Mouse (Mus musculus): ENCODE data around the gene H2afx. TPM values are rescaled to one million over a fixed set of nuclear protein-coding genes. Genes with fewer than 3 reads are reported as not detected.

H2afx gene
- total RNA-seq, 4 experiments from 2014 or later = 45.6 to 48.7 (median 47.8) TPM

DNA sequence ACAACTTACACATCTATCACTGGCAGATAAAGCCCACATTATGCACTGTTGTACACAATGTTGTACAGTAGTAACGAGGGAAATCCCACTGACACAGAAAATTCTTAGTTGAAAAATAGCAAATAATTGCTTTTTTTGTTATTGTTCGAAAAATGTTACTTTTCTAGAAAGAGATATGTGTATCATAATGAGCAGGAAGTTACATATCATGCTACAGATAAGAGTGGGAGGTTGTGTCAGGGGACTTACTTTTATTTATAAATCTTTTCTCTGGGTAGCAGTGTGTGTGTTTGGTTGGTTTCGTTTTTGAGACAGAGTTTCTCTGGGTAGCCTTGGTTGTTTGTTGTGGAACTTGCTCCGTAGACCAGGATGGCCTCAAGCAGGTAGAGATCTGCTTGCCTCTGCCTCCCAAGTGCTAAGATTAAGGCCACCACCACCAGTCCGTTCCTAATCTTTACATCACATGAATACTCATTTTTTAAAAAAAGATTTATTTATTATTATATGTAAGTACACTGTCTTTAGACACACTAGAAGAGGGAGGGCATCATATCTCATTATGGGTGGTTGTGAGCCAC lies 43.7 kb downstream of the H2afx start:
- no peak for DNase-seq (ENCODE audit: low spot score in 2 of 2)

DNA sequence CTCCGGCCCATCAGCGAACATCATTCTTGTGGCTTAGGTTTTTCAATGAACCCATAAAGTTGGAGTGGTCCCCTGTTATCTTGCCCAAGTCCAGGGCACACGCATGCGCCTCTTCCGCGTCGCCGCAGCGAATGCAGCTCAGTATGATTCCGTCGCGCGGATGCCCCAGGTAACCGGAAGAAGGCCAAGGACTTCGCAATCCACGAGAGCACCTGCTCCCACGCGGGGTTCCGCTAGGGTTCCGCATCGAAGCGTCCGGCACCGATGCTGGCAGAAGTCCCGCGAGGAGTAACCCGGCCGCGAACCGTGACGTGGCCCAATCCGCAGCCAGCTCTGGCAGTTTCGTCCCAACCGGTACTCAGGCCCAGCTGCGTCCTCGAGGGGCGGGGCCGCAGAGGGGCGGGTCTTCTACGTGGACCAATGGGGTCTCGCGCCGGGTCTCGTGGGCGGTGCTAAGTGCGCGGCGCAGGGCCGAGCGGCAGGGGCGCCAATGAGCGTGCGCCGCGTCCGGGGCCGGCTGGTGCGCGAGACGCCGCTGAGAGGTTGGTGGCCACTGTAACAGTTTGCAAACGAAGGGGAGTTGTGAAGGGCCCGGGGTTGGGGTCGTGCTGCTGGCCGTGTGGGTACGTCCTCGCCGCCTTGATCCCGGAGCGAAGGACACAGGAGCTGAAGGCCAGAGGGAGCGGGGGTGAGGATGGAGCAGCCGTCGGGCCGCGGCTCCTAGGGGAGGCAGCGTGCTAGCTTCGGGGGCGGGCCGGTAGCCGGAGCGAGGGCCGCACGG lies 44.8 kb downstream of the H2afx start, which contains the start of gene Hyou1:
Hyou1 (plus strand) TSS at position 437 of the 781 bp plus-strand sequence.
- DNase-seq (ENCODE audit: low spot score in 2 of 2) = peak; percentile 98

DNA sequence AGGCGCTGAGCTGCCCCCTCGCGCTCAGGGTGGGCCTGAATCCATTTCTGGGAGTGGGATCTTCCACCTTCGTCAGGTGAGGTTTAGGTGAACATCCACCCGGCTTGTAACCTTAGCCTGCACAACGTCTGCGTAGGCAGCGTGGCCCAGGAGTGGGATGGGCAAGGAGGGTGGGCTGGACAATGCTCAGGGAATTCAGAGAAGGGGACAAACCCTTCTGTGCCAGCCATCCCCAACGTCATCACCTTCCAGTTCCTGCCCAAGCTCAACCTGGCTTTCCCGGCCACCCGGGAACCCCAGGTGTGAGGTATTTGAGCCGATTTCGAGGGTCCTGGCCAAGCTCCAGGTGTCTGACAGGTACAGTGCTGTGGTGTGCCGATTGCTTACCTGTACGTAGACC lies 45.4 kb downstream of the H2afx start:
- peak in 1 of 2 experiments; percentile 33 for DNase-seq (ENCODE audit: low spot score in 2 of 2)

DNA sequence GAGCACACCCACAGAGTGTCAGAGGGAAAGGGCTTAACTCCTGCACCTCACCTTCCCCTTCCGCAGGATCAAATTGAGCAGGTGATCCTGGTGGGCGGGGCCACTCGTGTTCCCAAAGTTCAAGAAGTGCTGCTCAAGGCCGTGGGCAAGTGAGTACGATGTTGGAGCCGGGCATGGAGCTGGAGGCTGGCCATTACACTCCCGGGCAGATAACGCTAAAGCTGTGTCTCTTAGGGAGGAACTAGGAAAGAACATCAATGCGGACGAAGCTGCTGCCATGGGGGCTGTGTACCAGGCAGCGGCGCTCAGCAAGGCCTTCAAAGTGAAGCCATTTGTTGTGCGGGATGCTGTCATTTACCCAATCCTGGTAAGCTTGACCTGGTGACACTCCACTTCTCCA lies 50.1 kb downstream of the H2afx start:
- no peak for DNase-seq (ENCODE audit: low spot score in 2 of 2)

Small RNA genes lying within 50 kb of the gene (microRNA-seq; reads per million reads assigned to microRNA genes)
- 0 reads per million in 2 experiments for gene Gm44335

Other genes starting within 250 kb of the H2afx start
- 1 to 10 TPM in 2 of 4 experiments, under 1 TPM in 2; 0.30 to 3.6 (median 0.95) TPM for gene Mfrp, start 233.0 kb upstream of the H2afx start, total RNA-seq (2022)
- 10 to 100 TPM; 24.1 to 32.7 (median 26.3) TPM for gene C1qtnf5, start 227.4 kb upstream of the H2afx start, total RNA-seq (2022)
- gene Gm49380, start 221.2 kb upstream of the H2afx start, total RNA-seq (2022) = under 1 TPM in 2 of 4 experiments, not detected in 2; 0.67 to 0.78 TPM
- 10 to 100 TPM; 26.9 to 33.4 (median 30.6) TPM for gene Rnf26, start 221.2 kb upstream of the H2afx start, total RNA-seq (2022)
- 10 to 100 TPM; 12.0 to 15.2 (median 13.9) TPM for gene Mcam, start 200.2 kb upstream of the H2afx start, total RNA-seq (2022)
- 10 to 100 TPM; 48.8 to 55.0 (median 52.5) TPM for gene Cbl, start 100.6 kb upstream of the H2afx start, total RNA-seq (2022)
- gene Ccdc153, start 94.0 kb upstream of the H2afx start, total RNA-seq (2022) = 1 to 10 TPM; 1.6 to 3.9 (median 3.4) TPM
- under 1 TPM; 0.38 to 0.76 (median 0.67) TPM for gene Pdzd3, start 83.2 kb upstream of the H2afx start, total RNA-seq (2022)
- gene Nlrx1, start 66.1 kb upstream of the H2afx start, total RNA-seq (2022) = 10 to 100 TPM; 10.6 to 13.8 (median 11.8) TPM
- gene Abcg4, start 46.1 kb upstream of the H2afx start, total RNA-seq (2022) = 10 to 100 TPM; 57.0 to 65.5 (median 58.8) TPM
- gene Hinfp, start 29.0 kb upstream of the H2afx start, total RNA-seq (2022) = 10 to 100 TPM; 30.2 to 34.9 (median 33.3) TPM
- gene C2cd2l, start 14.4 kb upstream of the H2afx start, total RNA-seq (2022) = 100 to 1,000 TPM; 201 to 282 (median 245) TPM
- gene Dpagt1, start 8.7 kb upstream of the H2afx start, total RNA-seq (2022) = 10 to 100 TPM; 15.2 to 16.9 (median 16.5) TPM
- gene Hmbs, start 9.5 kb downstream of the H2afx start, total RNA-seq (2022) = 10 to 100 TPM; 19.4 to 21.5 (median 20.4) TPM
- 10 to 100 TPM; 61.9 to 66.7 (median 63.5) TPM for gene Vps11, start 27.0 kb downstream of the H2afx start, total RNA-seq (2022)
- 100 to 1,000 TPM; 106 to 115 (median 112) TPM for gene Hyou1, start 44.8 kb downstream of the H2afx start, total RNA-seq (2022)
- 10 to 100 TPM; 30.5 to 34.1 (median 31.8) TPM for gene Slc37a4, start 62.2 kb downstream of the H2afx start, total RNA-seq (2022)
- gene Rps25, start 72.4 kb downstream of the H2afx start, total RNA-seq (2022) = 100 to 1,000 TPM; 768 to 851 (median 802) TPM
- 10 to 100 TPM; 67.4 to 74.5 (median 72.5) TPM for gene Trappc4, start 72.9 kb downstream of the H2afx start, total RNA-seq (2022)
- 10 to 100 TPM; 17.6 to 25.7 (median 18.8) TPM for gene Ccdc84, start 83.9 kb downstream of the H2afx start, total RNA-seq (2022)
- gene Foxr1, start 106.4 kb downstream of the H2afx start, total RNA-seq (2022) = not detected
- not detected for gene Upk2, start 120.3 kb downstream of the H2afx start, total RNA-seq (2022)
- 10 to 100 TPM; 60.4 to 67.8 (median 61.9) TPM for gene Bcl9l, start 148.1 kb downstream of the H2afx start, total RNA-seq (2022)
- not detected for gene Cxcr5, start 227.2 kb downstream of the H2afx start, total RNA-seq (2022)